8 mouse cellular contexts compared by ENCODE assay signal in the genomic region with DNA sequence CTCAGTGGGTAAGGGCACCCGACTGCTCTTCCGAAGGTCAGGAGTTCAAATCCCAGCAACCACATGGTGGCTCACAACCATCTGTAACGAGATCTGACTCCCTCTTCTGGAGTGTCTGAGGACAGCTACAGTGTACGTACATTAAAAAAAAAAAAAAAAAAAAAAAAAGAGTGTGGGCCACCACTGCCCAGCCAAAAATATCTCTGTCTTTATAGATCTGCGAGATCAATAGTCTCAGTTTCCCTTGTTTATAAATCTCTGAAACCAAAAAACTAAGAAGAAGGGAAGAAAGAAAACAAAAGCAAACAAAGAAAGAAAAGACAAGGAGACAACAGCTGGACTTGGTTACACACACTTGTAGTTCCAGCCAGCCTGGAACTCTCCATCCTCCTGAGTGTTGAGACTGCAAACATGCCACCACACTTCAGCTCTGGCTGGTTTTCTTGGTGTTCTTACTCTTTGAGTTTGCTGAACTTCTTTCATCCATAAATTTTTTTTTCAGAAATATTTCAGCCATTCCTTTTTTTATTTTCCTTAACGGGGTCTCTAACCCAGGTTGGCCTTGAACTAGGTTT. TPM values are rescaled to one million over a fixed set of nuclear protein-coding genes. Genes with fewer than 3 reads are reported as not detected.
DNase-seq lines count a peak whose midpoint lies in the region; ATAC-seq and TF ChIP-seq lines count a peak whose summit lies in the region.

No protein-coding gene starts in this region.

- H3K27me3 ChIP-seq in forebrain, embryonic 14.5 days (replicated peaks; ENCODE audit: control insufficient read depth, insufficient read depth, low read length): no peaks in the 10 kb centered on the region
- no peaks in the 10 kb centered on the region for H3K27me3 ChIP-seq in forebrain, embryonic 16.5 days (replicated peaks; ENCODE audit: control insufficient read depth, insufficient read depth, low read length)
- H3K27me3 ChIP-seq in forebrain, postnatal 0 days (ENCODE audit: insufficient read depth, low read length): no peaks in the 10 kb centered on the region

- H3K4me2 ChIP-seq in forebrain, embryonic 14.5 days (ENCODE audit: low read length): 0 out of 2 replicates have a peak overlapping the region, but pooled peaks have one; percentile 24
- no peak overlapping the region for H3K4me2 ChIP-seq in forebrain, embryonic 16.5 days (ENCODE audit: low read length)
- H3K4me2 ChIP-seq in forebrain, postnatal 0 days (ENCODE audit: low read depth): 0 out of 2 replicates have a peak overlapping the region, but pooled peaks have one; percentile 3

- peaks cover 8% of the 10 kb centered on the region for H3K4me1 ChIP-seq in forebrain, embryonic 14.5 days (ENCODE audit: control insufficient read depth, insufficient read depth, low read length)
- H3K4me1 ChIP-seq in forebrain, embryonic 16.5 days (replicated peaks; ENCODE audit: control insufficient read depth, insufficient read depth, low read length): peaks cover 27% of the 10 kb centered on the region
- peaks cover 6% of the 10 kb centered on the region for H3K4me1 ChIP-seq in forebrain, postnatal 0 days (ENCODE audit: insufficient read depth)

- ATAC-seq in forebrain, embryonic 14.5 days: no peak
- ATAC-seq in forebrain, embryonic 16.5 days: no peak
- ATAC-seq in forebrain, postnatal 0 days: no peak

- DNase-seq in forebrain, embryonic 14.5 days (ENCODE audit: low spot score): no peak
- DNase-seq in left cerebral cortex, adult 2 months (ENCODE audit: extremely low spot score in 1 of 2, low spot score in 2 of 2): no peak
- no peak for DNase-seq in left cerebral cortex, adult 18-20 months (ENCODE audit: low spot score in 2 of 2)
- no peak for DNase-seq in forebrain, postnatal 0 days
- DNase-seq in lung, postnatal 10 days: peak; percentile 58
- no peak for DNase-seq in yolk sac, embryonic 10.5 days (ENCODE audit: low spot score)
- no peak for DNase-seq in right cerebral cortex, postnatal 10 days (ENCODE audit: low spot score in 2 of 2)

- H3K4me3 ChIP-seq in forebrain, embryonic 14.5 days (ENCODE audit: low read depth, low read length): no peak overlapping the region
- no peak overlapping the region for H3K4me3 ChIP-seq in forebrain, embryonic 16.5 days (replicated peaks; ENCODE audit: low read length)
- no peak overlapping the region for H3K4me3 ChIP-seq in left cerebral cortex, adult 2 months
- no peak overlapping the region for H3K4me3 ChIP-seq in forebrain, postnatal 0 days (ENCODE audit: low read depth, low read length)

- 0 out of 2 replicates have a peak, but pooled peaks cover 1% of the 10 kb centered on the region for H3K36me3 ChIP-seq in forebrain, embryonic 14.5 days (ENCODE audit: control insufficient read depth, insufficient read depth, low read length)
- H3K36me3 ChIP-seq in forebrain, embryonic 16.5 days (ENCODE audit: control insufficient read depth, insufficient read depth): no peaks in the 10 kb centered on the region
- H3K36me3 ChIP-seq in forebrain, postnatal 0 days (ENCODE audit: insufficient read depth): no peaks in the 10 kb centered on the region

- H3K9ac ChIP-seq in forebrain, embryonic 14.5 days (ENCODE audit: low read length): no peak overlapping the region
- no peak overlapping the region for H3K9ac ChIP-seq in forebrain, embryonic 16.5 days (replicated peaks; ENCODE audit: low read depth, low read length)
- H3K9ac ChIP-seq in forebrain, postnatal 0 days: no peak overlapping the region

- 75% methylated on average over 5 of the region's 6 CpGs for WGBS in forebrain, embryonic 14.5 days
- 76% methylated on average over 6 of the region's 6 CpGs for WGBS in forebrain, embryonic 16.5 days
- WGBS in forebrain, postnatal 0 days: 63% methylated on average over 6 of the region's 6 CpGs

- no peaks in the 10 kb centered on the region for H3K9me3 ChIP-seq in forebrain, embryonic 14.5 days (replicated peaks; ENCODE audit: control insufficient read depth, low read length)
- H3K9me3 ChIP-seq in forebrain, embryonic 16.5 days (ENCODE audit: control insufficient read depth, low read length): no peaks in the 10 kb centered on the region
- no peaks in the 10 kb centered on the region for H3K9me3 ChIP-seq in forebrain, postnatal 0 days (ENCODE audit: low read length)

- intact Hi-C loops in left cerebral cortex, adult 2 months (cut with DNase I): no loop called here

- H3K27ac ChIP-seq in forebrain, embryonic 14.5 days (ENCODE audit: low read depth, low read length): no peak overlapping the region
- H3K27ac ChIP-seq in forebrain, embryonic 16.5 days (ENCODE audit: low read length): no peak overlapping the region
- peak overlapping the region; percentile 69; the same call in 1 of the 2 replicates for H3K27ac ChIP-seq in left cerebral cortex, adult 2 months
- H3K27ac ChIP-seq in forebrain, postnatal 0 days (ENCODE audit: low read depth, low read length): peak overlapping the region; percentile 29; the same call in 1 of the 2 replicates

- TF ChIP-seq CTCF in left cerebral cortex, adult 2 months (IDR thresholded peaks at IDR 0.05): no peak
- TF ChIP-seq CTCF in forebrain, postnatal 0 days (IDR thresholded peaks at IDR 0.05; ENCODE audit: low read depth): no peak

RNA-seq across cellular contexts. Expression of a gene that starts 3.2 kb away (rescaled TPM):
- polyA plus RNA-seq in forebrain, embryonic 14.5 days (2014; fragmentation: Nextera tagmentation; extraction: Ambion mirVana): 53.5 and 58.6 TPM in 2 replicates
- polyA plus RNA-seq in forebrain, embryonic 16.5 days (2015; fragmentation: Nextera tagmentation; extraction: Ambion mirVana): 53.4 and 56.9 TPM in 2 replicates
- total RNA-seq in left cerebral cortex, adult 2 months (2021): 10 to 100 TPM; 45.8 to 47.6 TPM
- total RNA-seq in left cerebral cortex, adult 18-20 months (2021): 10 to 100 TPM; 40.2 to 44.9 TPM
- total RNA-seq in forebrain, postnatal 0 days (2014; rRNA removed): 43.0 and 52.0 TPM in 2 replicates
- polyA plus RNA-seq in forebrain, postnatal 0 days (2015; fragmentation: Nextera tagmentation; extraction: Ambion mirVana): 36.1 and 38.6 TPM in 2 replicates

RNA-seq across cellular contexts. Expression of a gene that starts 15.3 kb away (rescaled TPM):
- 348 and 350 TPM in 2 replicates for polyA plus RNA-seq in forebrain, embryonic 14.5 days (2014; fragmentation: Nextera tagmentation; extraction: Ambion mirVana)
- 287 and 305 TPM in 2 replicates for polyA plus RNA-seq in forebrain, embryonic 16.5 days (2015; fragmentation: Nextera tagmentation; extraction: Ambion mirVana)
- 100 to 1,000 TPM; 139 to 145 TPM for total RNA-seq in left cerebral cortex, adult 2 months (2021)
- total RNA-seq in left cerebral cortex, adult 18-20 months (2021): 100 to 1,000 TPM; 148 to 152 TPM
- total RNA-seq in forebrain, postnatal 0 days (2014; rRNA removed): 228 and 240 TPM in 2 replicates
- 240 and 244 TPM in 2 replicates for polyA plus RNA-seq in forebrain, postnatal 0 days (2015; fragmentation: Nextera tagmentation; extraction: Ambion mirVana)

RNA-seq across cellular contexts. Expression of a gene that starts 15.4 kb away (rescaled TPM):
- polyA plus RNA-seq in forebrain, embryonic 14.5 days (2014; fragmentation: Nextera tagmentation; extraction: Ambion mirVana): 39.4 and 64.8 TPM in 2 replicates
- polyA plus RNA-seq in forebrain, embryonic 16.5 days (2015; fragmentation: Nextera tagmentation; extraction: Ambion mirVana): 95.2 and 119 TPM in 2 replicates
- total RNA-seq in left cerebral cortex, adult 2 months (2021): 10 to 100 TPM; 60.7 to 63.2 TPM
- total RNA-seq in left cerebral cortex, adult 18-20 months (2021): 10 to 100 TPM; 53.1 to 56.6 TPM
- 61.9 and 82.8 TPM in 2 replicates for total RNA-seq in forebrain, postnatal 0 days (2014; rRNA removed)
- 114 and 125 TPM in 2 replicates for polyA plus RNA-seq in forebrain, postnatal 0 days (2015; fragmentation: Nextera tagmentation; extraction: Ambion mirVana)

RNA-seq across cellular contexts. Expression of a gene that starts 24.9 kb away (rescaled TPM):
- polyA plus RNA-seq in forebrain, embryonic 14.5 days (2014; fragmentation: Nextera tagmentation; extraction: Ambion mirVana): 84.2 and 102 TPM in 2 replicates
- 92.0 and 97.4 TPM in 2 replicates for polyA plus RNA-seq in forebrain, embryonic 16.5 days (2015; fragmentation: Nextera tagmentation; extraction: Ambion mirVana)
- 100 to 1,000 TPM; 177 to 197 TPM for total RNA-seq in left cerebral cortex, adult 2 months (2021)
- total RNA-seq in left cerebral cortex, adult 18-20 months (2021): 100 to 1,000 TPM; 159 to 179 TPM
- 328 and 364 TPM in 2 replicates for total RNA-seq in forebrain, postnatal 0 days (2014; rRNA removed)
- 72.5 and 75.6 TPM in 2 replicates for polyA plus RNA-seq in forebrain, postnatal 0 days (2015; fragmentation: Nextera tagmentation; extraction: Ambion mirVana)

RNA-seq across cellular contexts. Expression of a gene that starts 36.8 kb away (rescaled TPM):
- polyA plus RNA-seq in forebrain, embryonic 14.5 days (2014; fragmentation: Nextera tagmentation; extraction: Ambion mirVana): 3.8 and 3.9 TPM in 2 replicates
- 1.7 and 2.2 TPM in 2 replicates for polyA plus RNA-seq in forebrain, embryonic 16.5 days (2015; fragmentation: Nextera tagmentation; extraction: Ambion mirVana)
- total RNA-seq in left cerebral cortex, adult 2 months (2021): 10 to 100 TPM; 27.5 to 57.3 TPM
- total RNA-seq in left cerebral cortex, adult 18-20 months (2021): 10 to 100 TPM; 31.4 to 50.3 TPM
- 0.95 and 1.8 TPM in 2 replicates for total RNA-seq in forebrain, postnatal 0 days (2014; rRNA removed)
- polyA plus RNA-seq in forebrain, postnatal 0 days (2015; fragmentation: Nextera tagmentation; extraction: Ambion mirVana): 1.6 and 1.7 TPM in 2 replicates

Comparison
In these comparisons a context has a peak if more than half of its experiments do, and no peak if none do; other contexts are left out.
1. H3K27ac ChIP-seq: peak in left cerebral cortex, adult 2 months (single experiment) and forebrain, postnatal 0 days (single experiment); none in forebrain, embryonic 14.5 days (single experiment) and forebrain, embryonic 16.5 days (single experiment).